Mouse (Mus musculus): Measurements from ENCODE around the gene Faf1. TPM values are rescaled to one million over a fixed set of nuclear protein-coding genes. Genes with fewer than 3 reads are reported as not detected.

The Faf1 gene
- total RNA-seq, 1 experiment from 2014 or later: 69.9 TPM

- no peak for ATAC-seq (replicated peaks in 1 of 2; ENCODE audit: insufficient read depth in 1 of 2, low FRiP score in 2 of 2, low TSS enrichment in 1 of 2, low read depth in 1 of 2, poor library complexity in 2 of 2, severe bottlenecking in 2 of 2)
Observed at GRCm38 (mm10) chr4:109735754-109736153, 59.4 kb downstream of the Faf1 start.

DNA sequence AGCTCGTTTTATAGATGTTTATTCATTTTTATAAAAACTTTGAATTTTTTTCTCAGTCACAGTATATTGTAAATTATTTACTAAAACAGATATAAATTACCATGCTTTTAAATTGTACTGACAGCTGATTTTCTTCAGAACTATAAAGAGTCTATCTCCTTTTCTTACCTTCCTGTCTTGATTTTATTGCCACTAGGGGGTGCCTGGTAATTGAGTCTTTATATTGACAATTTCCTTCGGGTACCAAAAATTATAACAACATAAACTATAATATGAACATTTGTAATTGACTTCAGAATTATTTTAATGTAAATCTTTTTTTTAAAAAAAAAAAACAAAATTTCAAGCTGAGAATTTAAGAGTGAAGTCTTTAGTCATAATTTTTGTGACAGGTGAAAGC is 67.6 kb downstream of the Faf1 start:
- ATAC-seq (replicated peaks in 1 of 2; ENCODE audit: insufficient read depth in 1 of 2, low FRiP score in 2 of 2, low TSS enrichment in 1 of 2, low read depth in 1 of 2, poor library complexity in 2 of 2, severe bottlenecking in 2 of 2): no peak

DNA sequence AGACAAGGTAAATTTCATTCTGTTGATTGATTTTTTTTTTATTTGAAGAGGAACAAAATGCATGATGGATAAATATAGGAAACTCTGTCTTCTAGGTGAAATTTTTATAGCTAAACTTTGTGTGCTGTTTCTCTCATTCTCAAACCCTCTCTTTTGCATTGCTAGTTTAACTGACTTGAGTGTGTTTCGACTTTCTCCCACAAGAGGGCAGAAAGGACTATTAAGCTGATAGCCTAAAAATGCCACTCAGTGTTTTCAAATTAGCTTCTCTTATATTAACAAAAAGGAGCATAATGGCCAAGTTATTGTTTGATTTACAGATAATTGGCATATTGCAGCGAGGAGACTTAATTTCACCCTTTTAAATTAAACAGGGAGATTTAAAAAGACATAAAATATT is 82.6 kb downstream of the Faf1 start:
- peak; percentile 54 to 67; a peak in 1 of 4 replicates for ATAC-seq (replicated peaks in 1 of 2; ENCODE audit: insufficient read depth in 1 of 2, low FRiP score in 2 of 2, low TSS enrichment in 1 of 2, low read depth in 1 of 2, poor library complexity in 2 of 2, severe bottlenecking in 2 of 2)

DNA sequence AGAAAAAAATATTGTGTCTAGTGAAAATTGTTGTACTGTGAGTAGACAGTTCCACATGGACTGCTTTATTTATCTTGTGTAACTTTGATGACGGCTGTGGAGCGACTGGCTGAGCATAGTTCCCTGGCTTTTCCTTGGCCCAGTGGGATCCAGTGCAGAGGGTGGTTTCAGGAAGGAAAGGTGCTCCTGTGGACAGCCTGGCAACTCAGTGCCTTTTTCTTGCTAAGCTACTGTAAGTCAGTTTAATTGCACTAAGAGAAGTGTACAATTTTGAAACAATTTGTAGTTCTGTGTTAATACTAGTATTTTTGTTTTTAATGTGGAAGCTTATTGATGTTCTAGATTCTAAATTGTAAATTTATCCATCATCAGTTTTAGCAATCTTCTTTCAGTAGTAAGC is 83.5 kb downstream of the Faf1 start:
- ATAC-seq (replicated peaks in 1 of 2; ENCODE audit: insufficient read depth in 1 of 2, low FRiP score in 2 of 2, low TSS enrichment in 1 of 2, low read depth in 1 of 2, poor library complexity in 2 of 2, severe bottlenecking in 2 of 2): no peak

GRCm38 (mm10) chr4:109760501-109760900 is 84.1 kb downstream of the Faf1 start:
- peak; percentile 91 to 98 for ATAC-seq (replicated peaks in 1 of 2; ENCODE audit: insufficient read depth in 1 of 2, low FRiP score in 2 of 2, low TSS enrichment in 1 of 2, low read depth in 1 of 2, poor library complexity in 2 of 2, severe bottlenecking in 2 of 2)

- ATAC-seq (replicated peaks in 1 of 2; ENCODE audit: insufficient read depth in 1 of 2, low FRiP score in 2 of 2, low TSS enrichment in 1 of 2, low read depth in 1 of 2, poor library complexity in 2 of 2, severe bottlenecking in 2 of 2): no peak
Observed at GRCm38 (mm10) chr4:109762768-109763501, 86.5 kb downstream of the Faf1 start.

DNA sequence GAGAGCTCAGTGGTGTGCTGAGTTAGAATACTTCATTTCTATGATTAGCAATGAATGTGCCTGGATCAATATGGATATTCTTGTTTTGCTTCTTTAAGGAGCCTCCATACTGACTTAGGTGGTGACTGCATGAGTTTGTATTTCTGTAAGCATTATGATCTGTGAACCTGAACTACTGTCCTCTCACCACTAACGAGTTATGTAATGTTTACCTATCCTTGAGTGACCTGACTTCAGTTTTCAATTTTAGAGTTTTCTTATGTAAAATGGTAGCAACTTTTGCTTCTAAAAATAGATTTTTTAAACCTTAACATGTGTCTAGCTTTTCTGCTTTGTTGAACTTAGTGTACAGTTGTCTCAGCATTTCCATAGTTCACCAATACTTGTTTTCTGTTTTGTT is 92.7 kb downstream of the Faf1 start:
- no peak for ATAC-seq (replicated peaks in 1 of 2; ENCODE audit: insufficient read depth in 1 of 2, low FRiP score in 2 of 2, low TSS enrichment in 1 of 2, low read depth in 1 of 2, poor library complexity in 2 of 2, severe bottlenecking in 2 of 2)

DNA sequence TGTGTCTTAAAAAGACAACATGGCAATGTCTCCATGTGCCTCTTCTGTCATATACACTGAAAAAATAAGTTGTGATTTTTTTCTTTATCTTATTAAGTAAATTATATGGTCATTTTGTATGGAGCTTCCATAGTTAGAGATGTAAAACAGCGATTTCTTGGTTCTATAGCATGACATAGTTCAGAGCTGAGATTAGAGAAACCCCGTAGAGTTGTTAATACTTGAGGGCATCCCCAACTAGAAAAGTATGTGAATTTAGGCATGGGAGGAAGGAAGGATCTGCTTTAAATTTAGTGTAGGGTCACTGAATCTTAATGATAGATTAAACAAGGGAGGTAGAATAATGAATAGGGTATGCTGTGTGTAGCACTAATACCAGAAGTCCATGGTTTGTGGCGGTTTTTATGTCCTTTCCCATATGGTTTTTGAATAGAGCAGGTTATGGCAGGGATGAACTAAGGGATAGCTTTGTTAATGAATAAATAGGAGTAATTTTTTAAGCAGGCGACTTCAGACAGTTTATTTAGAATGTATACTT is 106.3 kb downstream of the Faf1 start:
- ATAC-seq (replicated peaks in 1 of 2; ENCODE audit: insufficient read depth in 1 of 2, low FRiP score in 2 of 2, low TSS enrichment in 1 of 2, low read depth in 1 of 2, poor library complexity in 2 of 2, severe bottlenecking in 2 of 2): no peak

DNA sequence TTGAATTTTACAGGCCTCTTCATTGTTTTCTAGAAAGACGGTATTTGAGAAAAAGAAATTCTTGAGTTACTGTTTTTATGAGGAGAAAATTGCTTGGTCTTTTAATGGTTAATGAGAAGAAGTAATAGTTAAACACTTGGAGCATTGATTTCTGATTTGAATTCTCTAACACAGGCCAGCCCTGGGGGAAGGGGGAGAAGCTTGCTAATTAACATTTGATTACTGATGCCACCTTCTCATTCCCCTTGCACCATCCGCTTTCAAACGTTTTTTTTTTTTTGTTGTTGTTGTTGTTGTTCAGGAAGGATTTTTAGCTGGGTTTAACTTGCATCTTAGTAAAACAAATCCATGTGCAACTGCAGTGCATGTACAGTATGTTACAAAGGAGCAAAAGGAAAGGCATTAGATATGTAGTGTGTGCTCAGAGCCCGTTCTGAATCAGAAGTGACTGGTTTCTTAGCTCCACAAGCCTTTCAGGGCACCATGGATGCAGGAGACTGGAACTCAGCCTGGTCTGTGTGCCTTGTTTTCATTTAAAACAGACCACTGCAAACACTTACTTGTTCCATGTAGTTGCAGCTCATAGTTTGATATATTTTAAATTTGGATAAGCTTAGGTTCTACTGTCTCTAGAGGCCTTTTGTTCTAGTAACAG is 113.1 kb downstream of the Faf1 start:
- no peak for ATAC-seq (replicated peaks in 1 of 2; ENCODE audit: insufficient read depth in 1 of 2, low FRiP score in 2 of 2, low TSS enrichment in 1 of 2, low read depth in 1 of 2, poor library complexity in 2 of 2, severe bottlenecking in 2 of 2)

- no peak for ATAC-seq (replicated peaks in 1 of 2; ENCODE audit: insufficient read depth in 1 of 2, low FRiP score in 2 of 2, low TSS enrichment in 1 of 2, low read depth in 1 of 2, poor library complexity in 2 of 2, severe bottlenecking in 2 of 2)
Observed at GRCm38 (mm10) chr4:109792331-109792730, 115.9 kb downstream of the Faf1 start.

DNA sequence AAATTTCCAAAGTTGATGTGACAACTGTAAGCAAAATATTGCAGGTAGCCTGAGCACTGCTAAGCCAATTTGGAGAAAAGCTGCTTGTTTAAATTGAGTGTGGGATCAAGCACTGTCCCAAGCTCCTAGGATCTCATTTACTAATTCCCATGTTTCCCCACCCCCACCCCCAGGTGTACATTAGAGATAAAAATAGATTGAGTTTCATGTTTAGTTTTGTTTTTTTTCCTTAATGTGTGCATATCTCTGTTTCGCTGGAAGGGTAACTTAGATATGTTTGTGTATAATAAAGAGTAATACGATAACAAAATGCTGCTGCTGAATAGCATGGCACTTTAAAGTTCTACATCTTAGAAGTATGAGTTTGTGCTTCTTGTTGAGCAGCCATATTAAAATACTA is 116.7 kb downstream of the Faf1 start:
- ATAC-seq (replicated peaks in 1 of 2; ENCODE audit: insufficient read depth in 1 of 2, low FRiP score in 2 of 2, low TSS enrichment in 1 of 2, low read depth in 1 of 2, poor library complexity in 2 of 2, severe bottlenecking in 2 of 2): no peak

GRCm38 (mm10) chr4:109797511-109798182 is 121.3 kb downstream of the Faf1 start:
- ATAC-seq (replicated peaks in 1 of 2; ENCODE audit: insufficient read depth in 1 of 2, low FRiP score in 2 of 2, low TSS enrichment in 1 of 2, low read depth in 1 of 2, poor library complexity in 2 of 2, severe bottlenecking in 2 of 2): no peak

GRCm38 (mm10) chr4:109806408-109806807 is 130.0 kb downstream of the Faf1 start:
- no peak for ATAC-seq (replicated peaks in 1 of 2; ENCODE audit: insufficient read depth in 1 of 2, low FRiP score in 2 of 2, low TSS enrichment in 1 of 2, low read depth in 1 of 2, poor library complexity in 2 of 2, severe bottlenecking in 2 of 2)

DNA sequence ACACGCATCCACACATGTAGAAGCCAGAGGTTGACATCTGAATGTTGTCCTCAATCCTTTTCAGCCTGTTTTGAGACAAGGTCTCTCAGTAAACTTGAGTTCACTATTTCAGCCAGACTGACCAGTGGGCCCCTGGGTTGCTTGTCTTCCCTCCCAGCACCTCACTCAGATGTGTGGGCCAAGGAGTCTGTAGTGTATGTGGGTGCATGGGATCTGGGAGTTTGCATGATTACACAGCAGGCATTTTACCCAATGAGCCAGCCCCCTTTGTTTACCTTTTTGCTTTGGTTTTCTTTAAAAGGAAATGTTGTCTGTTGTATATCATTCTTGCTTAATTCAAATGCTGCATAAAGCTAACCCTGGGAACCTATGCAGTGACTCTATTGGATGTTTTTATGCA is 138.8 kb downstream of the Faf1 start:
- no peak for ATAC-seq (replicated peaks in 1 of 2; ENCODE audit: insufficient read depth in 1 of 2, low FRiP score in 2 of 2, low TSS enrichment in 1 of 2, low read depth in 1 of 2, poor library complexity in 2 of 2, severe bottlenecking in 2 of 2)

DNA sequence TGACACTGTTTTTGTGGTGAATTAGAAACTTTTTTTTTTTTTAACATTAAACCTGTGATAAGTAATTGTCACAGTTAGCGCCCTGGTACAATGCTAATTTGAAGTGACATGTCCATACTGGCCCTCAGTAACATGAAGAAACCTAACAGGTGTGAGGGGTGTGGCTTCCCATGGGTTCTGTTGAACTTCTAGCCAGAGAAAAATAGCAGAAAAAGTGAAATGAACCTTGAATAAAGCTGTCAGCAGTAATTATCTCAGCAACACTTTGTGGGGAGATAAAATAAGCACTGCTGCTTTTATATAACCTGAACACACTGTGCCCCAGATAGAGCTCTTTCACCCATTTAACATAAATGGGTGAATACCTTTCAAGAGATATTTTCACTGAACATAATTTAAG is 139.2 kb downstream of the Faf1 start:
- ATAC-seq (replicated peaks in 1 of 2; ENCODE audit: insufficient read depth in 1 of 2, low FRiP score in 2 of 2, low TSS enrichment in 1 of 2, low read depth in 1 of 2, poor library complexity in 2 of 2, severe bottlenecking in 2 of 2): no peak

GRCm38 (mm10) chr4:109819455-109819854 is 143.1 kb downstream of the Faf1 start:
- no peak for ATAC-seq (replicated peaks in 1 of 2; ENCODE audit: insufficient read depth in 1 of 2, low FRiP score in 2 of 2, low TSS enrichment in 1 of 2, low read depth in 1 of 2, poor library complexity in 2 of 2, severe bottlenecking in 2 of 2)

GRCm38 (mm10) chr4:109829800-109830199 is 153.4 kb downstream of the Faf1 start:
- no peak for ATAC-seq (replicated peaks in 1 of 2; ENCODE audit: insufficient read depth in 1 of 2, low FRiP score in 2 of 2, low TSS enrichment in 1 of 2, low read depth in 1 of 2, poor library complexity in 2 of 2, severe bottlenecking in 2 of 2)

GRCm38 (mm10) chr4:109857851-109858250 is 181.5 kb downstream of the Faf1 start:
- ATAC-seq (replicated peaks in 1 of 2; ENCODE audit: insufficient read depth in 1 of 2, low FRiP score in 2 of 2, low TSS enrichment in 1 of 2, low read depth in 1 of 2, poor library complexity in 2 of 2, severe bottlenecking in 2 of 2): no peak
